Mouse (Mus musculus): ENCODE results near the gene 2010111I01Rik.

- no peak for TF ChIP-seq EP300 (optimal IDR thresholded peaks at IDR 0.05)
- no peak for TF ChIP-seq CTCF (IDR thresholded peaks at IDR 0.05; ENCODE audit: low read depth)
Measured at GRCm38 (mm10) chr13:63126206-63126605, 161.5 kb downstream of the 2010111I01Rik start.

All from stomach, postnatal 0 days (tissue).